Mouse (Mus musculus) left cerebral cortex, adult 11 months (tissue): ENCODE results near the gene Olfr113.
"Not testable (repeated sequence)": the region's sequence is repeated elsewhere in the genome, so short reads cannot be mapped to it uniquely, and the experiment has no call there.

Experiments
- DNase-seq: peaks from one replicate; pipeline ENCODE4 v3.0.0; 2022; ENCODE audit warnings: low spot score

Gene Olfr113

DNA sequence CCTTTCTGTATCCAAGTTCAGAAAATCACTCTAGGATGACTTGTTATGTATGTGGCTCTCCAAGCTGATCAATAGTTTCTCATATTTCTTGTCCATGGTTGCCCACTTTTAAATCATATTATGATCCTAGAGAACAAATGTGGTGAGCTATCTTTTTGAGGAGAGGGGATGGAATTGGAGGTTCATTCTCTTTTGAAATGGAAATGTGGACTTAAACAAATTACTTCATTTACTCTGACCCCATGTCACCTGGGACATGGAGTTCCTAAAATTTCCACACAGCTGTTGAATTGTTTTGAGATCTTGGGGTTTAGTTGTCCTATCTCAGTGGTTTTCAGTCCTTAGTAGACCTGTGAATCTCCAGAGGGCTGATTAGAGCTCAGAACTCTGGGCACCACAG, at the start of gene Olfr113:
Gene Olfr113 (minus strand): TSS at position 101 of the 400 bp plus-strand sequence.
- no peak for DNase-seq

DNA sequence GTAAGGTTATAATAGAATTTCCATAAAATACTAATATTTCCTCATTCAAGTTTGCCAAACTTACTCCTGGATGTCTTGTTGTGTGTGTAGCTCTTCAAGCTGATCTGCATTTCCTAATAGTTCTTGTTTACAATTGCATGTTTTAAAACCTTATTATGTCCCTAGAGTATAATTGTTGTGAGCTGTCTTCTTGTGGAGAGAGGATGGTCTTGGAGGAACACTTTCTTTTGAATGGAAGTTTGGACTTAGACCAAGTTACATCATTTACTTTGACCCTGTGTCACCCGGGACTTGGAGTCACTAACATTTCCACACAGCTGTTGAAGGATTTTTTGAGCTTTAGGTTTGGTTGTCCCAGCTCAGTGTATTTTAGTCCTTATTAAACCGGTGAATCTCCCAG, 49.5 kb upstream of the Olfr113 start, which contains the start of the genes Olfr115 and Olfr116:
Gene Olfr115 (minus strand): TSS at position 101 of the 400 bp plus-strand sequence.
Gene Olfr116 (minus strand): TSS at position 191 of the 400 bp plus-strand sequence.
- no peak for DNase-seq

DNA sequence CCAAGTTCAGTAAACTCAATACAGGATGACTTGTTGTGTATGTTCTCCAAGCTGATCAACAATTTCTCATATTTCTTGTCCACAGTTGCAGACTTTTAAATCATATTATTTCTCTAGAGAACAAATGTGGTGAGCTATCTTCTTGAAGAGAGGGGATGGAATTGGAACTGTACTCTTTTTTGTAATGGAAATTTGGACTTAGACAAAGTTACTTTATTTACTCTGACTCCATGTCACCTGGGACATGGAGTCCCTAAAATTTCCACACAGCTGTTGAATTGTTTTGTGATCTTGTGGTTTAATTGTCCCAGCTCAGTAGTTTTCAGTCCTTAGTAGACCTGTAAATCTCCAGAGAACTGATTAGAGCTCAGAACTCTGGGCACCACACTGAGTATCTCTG, 15.2 kb upstream of the Olfr113 start, which contains the start of gene Olfr114:
Gene Olfr114 (minus strand): TSS at position 101 of the 400 bp plus-strand sequence.
- no peak for DNase-seq

DNA sequence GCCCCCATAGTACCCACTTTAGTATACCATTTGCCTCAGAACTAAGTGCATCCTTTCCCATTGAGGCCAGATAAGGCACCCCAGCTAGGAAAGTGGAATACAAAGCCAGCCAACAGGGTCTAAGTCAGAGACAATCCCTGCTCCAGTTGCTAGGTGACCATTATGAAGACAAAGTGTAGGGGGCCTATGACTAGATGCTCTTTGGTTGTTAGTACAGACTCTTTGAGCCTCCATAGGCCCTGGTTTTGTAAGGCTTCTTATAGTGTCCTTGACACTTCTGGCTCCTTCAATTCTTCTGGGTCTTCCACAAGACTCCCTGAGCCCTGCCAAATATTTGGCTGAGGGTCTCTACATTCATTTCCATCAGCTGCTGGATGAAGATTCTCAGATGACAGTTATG, 8.1 kb downstream of the Olfr113 start, which contains the start of gene Olfr112:
Gene Olfr112 (minus strand): TSS at position 101 of the 400 bp plus-strand sequence.
- DNase-seq: no peak

DNA sequence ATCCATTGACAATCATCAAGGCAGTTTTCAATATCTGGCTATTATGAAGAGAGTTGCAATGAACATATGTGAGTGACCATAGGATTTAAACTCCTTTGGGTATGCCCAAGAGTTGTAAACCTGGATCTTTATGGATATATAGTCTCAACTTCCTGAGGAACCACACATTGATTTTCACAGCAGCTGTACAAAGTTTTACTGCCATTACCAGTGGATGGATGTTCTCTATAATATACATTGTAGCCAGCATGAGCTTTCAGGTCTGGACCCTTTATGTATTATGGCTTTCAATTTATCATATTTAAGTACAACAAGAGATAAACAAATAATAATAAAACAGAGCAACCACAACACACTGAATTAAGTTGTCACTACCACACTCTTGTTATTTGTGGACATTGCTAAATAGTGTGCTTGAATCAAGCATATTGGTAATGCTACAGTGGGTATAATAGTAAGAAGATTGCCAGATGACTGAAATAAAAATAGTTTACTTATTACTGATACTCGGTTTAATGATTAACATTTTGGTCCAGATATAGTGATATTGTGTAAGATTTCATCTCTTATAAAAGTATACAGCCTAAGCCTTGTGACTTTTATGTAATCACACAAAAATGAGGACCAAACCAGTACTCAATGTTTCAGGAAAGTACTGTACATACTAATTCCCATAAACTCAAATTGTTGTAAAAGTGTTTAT, 18.4 kb downstream of the Olfr113 start:
- no peak for DNase-seq

DNA sequence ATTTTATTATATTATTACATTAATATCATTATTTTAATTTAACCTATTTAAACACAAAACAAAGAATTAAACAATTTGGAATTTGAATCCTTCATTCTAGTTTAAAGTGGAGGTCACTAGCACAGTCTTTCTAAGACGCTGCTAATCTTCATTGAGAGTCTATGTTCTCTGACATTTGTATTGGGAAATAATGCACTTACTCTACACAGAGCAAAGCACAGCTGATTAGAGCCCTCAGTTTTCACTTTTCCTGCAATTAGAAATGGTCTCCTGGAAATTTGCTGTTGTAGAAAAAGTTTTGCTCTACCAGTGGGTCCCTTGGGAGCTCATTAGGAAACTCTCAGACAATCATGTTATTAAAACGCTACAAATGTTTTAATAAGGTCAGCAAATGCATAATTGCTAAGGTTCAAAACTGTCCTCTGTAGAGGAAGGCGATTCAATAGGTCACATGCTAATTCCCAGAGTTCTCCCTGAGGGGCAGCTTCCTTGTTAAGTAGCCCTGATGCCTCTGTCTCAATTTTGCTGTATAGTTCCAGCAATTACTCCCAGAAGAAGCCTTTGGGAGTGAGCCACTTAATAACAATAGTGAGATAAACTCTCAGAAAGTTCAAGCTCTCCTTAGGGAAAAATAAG, 33.5 kb downstream of the Olfr113 start:
- no peak for DNase-seq

DNA sequence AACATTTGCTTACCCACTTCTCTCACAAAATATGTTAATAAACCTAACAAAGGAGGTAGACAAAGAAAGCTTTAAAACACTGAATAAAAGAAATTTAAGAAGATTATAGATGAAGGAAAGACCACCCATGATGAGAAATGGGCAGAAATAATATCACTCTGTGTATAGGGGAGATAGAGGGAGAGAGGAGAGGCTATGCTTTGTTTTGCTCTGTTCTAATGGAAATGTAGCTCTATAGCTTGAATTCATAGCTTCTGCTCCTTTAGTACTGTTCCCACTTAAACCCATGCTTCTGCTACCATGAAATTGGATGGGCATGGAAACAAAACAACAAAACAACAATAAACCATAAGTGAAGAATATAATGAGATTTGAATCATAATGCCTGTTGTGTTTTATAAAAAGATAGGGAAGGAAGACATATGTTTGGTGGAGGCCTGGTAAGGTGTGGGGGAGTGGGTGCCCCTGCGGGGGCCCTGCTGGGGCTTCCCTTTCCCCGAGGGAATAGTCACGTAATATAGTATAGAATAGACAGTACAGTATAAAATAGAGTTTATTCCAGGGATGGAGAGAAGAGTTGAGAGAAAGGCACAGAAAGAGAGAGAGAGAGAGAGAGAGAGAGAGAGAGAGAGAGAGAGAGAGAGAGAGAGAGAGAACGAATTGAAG, 35.9 kb downstream of the Olfr113 start:
- DNase-seq: no peak

DNA sequence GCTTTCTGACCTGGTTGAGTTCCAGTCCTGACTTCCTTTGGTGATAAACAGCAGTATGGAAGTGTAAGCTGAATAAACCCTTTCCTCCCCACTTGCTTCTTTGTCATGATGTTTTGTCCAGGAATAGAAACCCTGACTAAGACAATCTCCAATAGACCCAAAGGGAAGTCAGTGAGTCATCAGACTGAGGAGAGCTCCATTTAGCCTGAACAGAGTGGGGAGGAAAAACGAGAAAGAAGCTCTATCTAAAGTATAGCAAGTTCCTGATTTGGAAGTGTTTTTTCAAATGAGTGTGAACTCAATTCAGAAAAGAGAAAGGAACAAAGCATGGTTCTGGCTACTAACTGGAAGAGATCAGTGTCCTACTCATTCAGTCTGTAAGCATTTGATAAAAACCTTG, 39.0 kb downstream of the Olfr113 start:
- DNase-seq: not testable (repeated sequence)

DNA sequence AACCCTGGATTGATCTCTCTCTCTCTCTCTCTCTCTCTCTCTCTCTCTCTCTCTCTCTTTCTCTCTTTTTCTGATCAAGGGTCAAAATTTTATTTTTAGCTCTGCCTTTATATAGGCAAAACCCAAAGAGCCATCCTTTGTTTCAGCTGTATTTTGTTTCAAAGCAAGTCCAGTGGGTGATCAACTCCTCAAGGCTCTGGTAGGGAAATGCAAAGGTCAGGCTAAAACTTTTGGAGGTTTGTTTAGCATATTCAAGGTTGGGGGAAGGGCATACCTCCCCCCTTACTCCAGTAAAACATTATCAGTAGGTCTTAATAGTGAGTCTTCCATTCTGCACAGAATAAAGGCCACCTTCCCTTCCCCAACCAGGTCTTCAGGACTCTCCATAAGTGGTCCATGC, 42.3 kb downstream of the Olfr113 start:
- DNase-seq: no peak

DNA sequence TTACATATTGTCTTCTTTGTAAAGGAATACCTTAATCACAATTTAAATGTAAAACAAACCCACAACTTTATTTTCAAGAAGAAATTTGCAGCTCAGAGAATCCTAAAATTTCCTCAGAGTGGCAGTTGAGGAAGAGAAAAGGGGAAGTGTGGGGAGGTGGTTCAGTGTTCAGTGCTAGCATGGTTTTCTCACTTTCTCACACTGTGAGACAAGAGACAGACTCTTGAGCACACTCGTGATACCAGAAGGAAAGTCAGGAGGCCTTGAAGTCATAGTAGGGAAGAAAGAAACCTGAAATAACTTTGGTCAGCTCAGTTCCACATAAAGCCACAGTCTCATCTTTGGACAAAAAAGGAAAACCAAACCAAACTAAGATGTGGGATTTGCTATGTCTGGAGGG, 52.0 kb downstream of the Olfr113 start:
- DNase-seq: not testable (repeated sequence)

DNA sequence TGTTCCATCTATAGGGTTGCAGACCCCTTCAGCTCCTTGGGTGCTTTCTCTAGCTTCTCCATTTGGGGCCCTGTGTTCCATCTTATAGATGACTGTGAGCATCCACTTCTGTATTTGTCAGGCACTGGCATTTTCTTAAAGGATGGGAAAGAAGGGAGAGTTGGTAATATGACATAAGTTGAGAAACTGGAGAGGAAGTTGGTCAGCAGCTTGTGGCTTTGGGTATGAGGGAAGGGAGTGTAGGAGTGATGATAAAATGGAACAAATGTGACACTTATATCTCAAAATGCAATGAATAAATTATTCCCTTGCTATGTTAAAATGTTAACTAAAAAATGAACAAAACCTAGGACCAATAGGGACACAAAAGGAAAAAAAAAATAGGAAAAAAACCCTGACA, 52.9 kb downstream of the Olfr113 start:
- DNase-seq: not testable (repeated sequence)
